Mouse (Mus musculus) lung, postnatal 36 days (tissue): ENCODE results near the gene Mup13.
"Not testable (repeated sequence)": the region's sequence is repeated elsewhere in the genome, so short reads cannot be mapped to it uniquely, and the experiment has no call there.

Experiments used
- DNase-seq: peaks from one replicate; pipeline ENCODE4 v3.0.0; 2022; ENCODE audit warnings: mixed read lengths

The Mup13 gene

GRCm38 (mm10) chr4:61228186-61228585 lies at the start of gene Mup13:
Mup13 (minus strand) TSS chr4:61228286.
- DNase-seq, result not testable (repeated sequence)
